Mouse (Mus musculus): ENCODE results near the gene Ntm.

The Ntm gene

DNA sequence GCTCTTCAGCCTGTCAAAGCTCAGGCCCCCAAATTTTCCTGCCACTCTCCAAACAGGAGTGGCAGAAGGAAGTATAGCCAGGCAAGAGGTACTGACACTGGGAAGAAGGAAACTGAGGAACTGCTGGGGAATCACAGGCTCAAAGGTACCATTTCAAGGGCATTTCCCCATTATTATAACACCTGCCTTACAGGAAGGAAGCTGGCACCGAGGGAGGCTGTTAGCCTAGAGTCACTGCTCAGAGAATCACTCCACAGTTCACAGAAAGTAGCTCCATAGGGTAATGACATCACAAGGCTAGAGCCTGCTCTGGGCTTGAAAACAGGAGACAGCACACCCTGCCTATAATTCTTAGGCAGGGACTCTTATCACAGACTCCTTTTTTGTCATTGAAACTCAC lies 643.7 kb downstream of the Ntm start:
- DNase-seq (ENCODE audit: low spot score) = no peak

DNA sequence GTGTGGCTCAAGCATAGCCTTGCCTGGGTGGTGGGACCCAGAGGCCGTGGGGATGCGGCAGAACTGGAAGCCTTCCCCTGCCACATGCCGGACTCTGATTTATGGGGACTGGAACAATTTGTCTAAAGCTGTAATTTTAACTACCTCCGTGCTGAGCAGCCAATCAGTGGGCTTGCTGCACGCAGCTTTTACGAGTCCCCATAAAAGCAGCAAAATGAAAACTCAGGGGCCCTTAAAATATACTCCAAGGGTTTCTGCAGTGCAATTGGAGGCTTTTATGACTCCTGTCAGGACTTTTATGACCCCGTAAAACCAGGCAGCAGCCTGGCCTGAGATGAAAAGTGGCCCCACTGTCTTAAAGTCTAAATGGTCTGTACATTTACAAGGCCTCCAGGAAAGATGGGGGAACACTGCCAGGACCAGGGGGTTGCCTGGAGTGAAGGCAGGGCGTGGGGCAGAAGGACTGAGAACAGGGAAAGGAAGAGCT lies 644.2 kb downstream of the Ntm start:
- no peak for DNase-seq (ENCODE audit: low spot score)

DNA sequence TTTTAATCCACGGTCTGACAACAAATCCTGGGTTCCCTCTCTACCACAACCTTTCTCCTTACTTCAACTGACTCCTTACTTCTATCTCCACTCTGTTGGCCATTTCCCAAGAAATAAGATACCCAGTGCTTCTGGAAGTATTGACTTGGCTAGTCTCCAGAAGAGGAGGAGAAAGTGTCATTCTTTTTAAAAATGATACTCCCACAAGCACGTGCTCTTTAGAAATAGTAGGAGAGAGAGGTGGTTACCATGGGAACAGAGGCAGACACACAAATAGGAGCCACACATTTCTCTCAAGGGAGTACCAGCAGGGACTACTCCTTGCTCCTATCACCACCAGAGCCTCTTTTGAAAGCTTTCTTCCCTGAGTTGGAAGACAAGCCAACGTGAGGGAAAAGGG lies 645.3 kb downstream of the Ntm start:
- no peak for DNase-seq (ENCODE audit: low spot score)

DNA sequence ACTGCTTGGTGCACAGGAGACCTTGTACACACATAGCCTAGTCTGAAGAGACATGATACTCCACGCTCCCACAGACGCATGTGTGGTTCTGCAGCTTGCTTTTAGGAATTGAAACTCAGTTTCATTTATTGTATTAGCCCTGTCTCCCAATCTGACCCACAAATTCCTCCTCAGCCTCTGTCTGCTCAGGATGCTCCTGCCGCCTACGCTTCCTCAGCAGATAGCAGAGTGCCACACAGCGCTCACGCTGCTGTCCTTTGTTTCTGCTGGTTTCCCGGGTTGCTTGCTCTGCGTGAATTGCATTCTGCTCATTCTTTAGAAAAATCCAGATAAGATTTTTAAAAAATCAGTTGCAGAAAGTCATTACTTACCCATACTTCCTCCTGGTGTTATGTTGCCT lies 647.1 kb downstream of the Ntm start:
- DNase-seq (ENCODE audit: low spot score) = no peak

DNA sequence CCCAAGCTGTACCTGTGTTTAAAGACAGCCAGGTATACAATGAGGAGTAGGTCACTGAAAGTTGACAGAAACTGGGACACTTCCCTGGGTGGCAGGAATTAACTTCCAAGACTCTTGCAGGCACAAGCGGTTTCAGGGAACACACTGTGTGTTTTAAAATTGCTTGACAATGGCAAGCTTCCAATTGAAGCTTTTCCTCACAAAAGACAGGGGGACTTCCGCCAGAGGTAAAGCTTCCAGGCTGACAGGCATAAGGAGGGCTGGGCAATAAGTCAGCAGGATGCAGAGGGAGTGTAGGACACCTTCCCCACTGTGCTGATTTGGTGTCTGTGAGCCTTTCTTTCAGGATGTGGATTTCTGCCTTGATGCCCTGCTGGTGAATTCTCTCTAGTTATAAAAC lies 656.0 kb downstream of the Ntm start:
- DNase-seq (ENCODE audit: low spot score) = no peak

DNA sequence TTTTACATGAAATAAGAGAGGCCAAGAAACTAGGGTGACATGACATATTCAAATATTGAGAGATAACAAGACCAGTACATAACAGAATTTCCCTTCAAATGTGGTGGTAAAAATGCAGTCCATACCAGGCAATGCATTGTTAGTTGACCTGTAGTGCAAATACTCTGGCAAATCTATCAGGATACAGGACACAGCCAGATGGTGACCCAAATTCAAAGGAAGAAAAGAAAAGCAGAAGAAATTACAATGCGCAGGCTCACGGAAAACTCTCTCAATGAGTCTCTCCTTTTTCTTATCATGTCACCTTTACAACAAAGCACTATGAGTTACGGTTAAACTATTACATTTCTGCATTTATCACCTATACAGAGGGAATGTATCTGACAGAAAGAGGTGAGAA lies 664.6 kb downstream of the Ntm start:
- DNase-seq (ENCODE audit: low spot score) = no peak

DNA sequence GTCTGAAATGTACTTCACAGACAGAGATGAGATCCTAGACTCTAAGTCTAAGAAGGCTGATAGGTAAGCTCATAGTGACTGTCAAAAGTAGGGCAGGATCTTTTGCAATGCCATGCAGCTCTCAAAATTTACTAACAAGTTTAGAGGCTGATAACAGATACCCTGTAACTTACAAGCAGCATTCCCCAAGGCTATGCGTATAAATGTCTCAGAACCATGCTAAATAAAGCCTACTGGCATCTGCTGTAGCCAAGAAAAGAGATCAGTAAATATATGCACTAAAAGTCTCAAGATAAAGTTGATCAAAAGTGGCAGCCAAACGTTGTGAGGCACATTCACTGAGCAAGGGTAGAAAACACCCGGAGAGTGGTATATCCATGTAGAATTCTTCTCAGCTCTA lies 666.2 kb downstream of the Ntm start:
- DNase-seq (ENCODE audit: low spot score) = no peak

DNA sequence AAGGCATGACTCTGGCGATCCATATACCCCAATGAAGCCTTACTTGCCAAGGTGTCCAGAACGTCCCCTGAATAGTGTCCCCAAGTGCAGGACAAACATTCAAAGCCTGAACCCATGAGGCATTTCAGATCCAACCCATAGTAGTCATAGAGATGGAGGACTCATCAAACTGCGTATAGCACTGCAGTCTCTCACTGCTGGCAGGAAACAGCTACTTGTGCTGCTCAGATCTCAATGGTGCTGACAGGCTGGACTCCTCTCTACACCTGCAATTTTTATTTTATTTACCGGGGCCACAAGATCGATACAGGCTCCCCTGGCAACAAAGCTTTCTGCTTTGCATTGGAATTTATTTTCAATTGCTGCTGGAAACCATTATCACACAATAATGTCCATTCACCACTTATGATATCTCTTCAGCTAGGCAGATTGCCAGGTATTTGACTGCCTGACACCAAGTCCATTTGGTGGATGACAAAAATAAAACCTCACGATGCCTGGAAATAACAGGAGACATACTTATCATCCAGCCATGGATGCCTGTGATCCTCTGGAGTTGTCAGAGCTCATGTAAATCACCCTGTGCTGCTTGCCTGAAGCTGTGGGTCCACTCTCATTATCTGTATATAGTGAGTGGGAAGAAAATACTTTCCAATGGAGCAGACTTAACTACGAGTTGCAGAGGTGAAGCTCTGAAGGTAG lies 674.8 kb downstream of the Ntm start:
- DNase-seq (ENCODE audit: low spot score) = no peak

DNA sequence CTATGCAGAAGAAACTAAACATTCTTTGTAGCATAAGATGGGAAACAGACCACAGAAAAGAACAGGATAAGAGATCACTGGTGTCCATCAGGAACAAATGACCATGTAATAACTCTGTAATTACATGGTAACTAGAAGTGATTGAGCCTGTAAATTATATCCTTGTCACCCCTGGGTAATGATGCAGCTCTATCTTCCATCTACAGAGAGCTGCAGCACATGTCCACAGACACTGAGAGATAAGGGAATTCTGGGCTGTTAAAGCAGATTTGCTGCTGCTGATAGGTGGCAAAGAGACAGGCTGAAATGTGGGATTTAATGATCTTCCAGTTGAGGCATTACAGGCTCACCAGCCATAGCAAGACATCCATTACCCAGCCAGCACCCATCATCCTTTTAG lies 677.8 kb downstream of the Ntm start:
- DNase-seq (ENCODE audit: low spot score) = no peak

DNA sequence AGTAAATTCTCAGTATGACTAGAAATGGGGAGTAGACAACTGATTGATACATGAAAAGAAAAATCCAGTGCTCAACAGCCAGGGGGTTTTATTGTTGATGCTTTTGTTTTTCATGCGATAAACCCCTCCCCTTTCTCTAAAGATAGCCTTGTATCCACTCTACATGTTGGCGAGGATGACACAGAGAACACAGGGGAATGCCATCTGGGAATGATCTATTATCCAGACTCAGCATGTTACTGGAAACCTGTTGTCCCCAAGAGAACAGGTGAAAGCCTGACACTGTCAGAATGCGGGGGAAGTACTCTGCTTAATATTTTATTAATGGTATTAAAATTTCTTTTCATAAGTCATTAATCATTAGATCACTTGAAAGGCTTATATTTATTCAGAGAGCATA lies 690.1 kb downstream of the Ntm start:
- DNase-seq (ENCODE audit: low spot score) = no peak

DNA sequence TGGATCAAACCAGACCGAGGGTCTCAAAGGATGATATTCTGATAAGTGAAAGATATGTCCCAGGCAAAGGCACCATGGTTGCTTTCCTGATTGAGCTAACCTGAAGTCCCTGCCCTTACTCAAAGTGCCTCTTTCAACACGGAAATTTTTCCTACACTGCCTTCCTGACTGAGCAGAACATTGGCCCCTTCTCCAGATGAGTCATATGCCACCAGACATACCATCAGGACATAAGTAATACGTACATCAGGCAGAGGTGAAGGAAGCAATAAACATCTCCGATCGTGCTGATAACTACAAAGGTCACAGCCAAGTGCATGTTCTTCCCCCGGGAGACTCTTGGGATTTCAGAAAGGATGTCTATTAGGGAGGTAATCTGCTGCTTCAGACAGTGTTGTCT lies 693.0 kb downstream of the Ntm start:
- DNase-seq (ENCODE audit: low spot score) = no peak

DNA sequence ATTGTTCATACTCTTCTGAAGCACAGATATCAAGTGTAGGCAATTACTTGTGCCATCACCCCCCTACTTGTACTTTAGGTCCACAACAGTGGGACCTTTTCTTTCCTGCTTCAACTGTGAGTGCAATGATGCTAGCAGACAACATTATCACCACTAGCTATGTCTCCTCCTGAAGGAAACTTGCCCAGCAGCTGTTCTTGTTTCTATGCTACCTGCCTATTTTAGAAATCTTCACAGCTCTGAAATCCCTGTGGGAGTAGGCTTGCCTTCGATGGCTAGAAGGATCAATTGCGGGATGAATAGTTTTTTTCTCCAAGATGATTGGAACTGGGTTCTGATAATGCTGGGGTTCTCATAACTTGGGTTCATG lies 693.7 kb downstream of the Ntm start:
- no peak for DNase-seq (ENCODE audit: low spot score)

DNA sequence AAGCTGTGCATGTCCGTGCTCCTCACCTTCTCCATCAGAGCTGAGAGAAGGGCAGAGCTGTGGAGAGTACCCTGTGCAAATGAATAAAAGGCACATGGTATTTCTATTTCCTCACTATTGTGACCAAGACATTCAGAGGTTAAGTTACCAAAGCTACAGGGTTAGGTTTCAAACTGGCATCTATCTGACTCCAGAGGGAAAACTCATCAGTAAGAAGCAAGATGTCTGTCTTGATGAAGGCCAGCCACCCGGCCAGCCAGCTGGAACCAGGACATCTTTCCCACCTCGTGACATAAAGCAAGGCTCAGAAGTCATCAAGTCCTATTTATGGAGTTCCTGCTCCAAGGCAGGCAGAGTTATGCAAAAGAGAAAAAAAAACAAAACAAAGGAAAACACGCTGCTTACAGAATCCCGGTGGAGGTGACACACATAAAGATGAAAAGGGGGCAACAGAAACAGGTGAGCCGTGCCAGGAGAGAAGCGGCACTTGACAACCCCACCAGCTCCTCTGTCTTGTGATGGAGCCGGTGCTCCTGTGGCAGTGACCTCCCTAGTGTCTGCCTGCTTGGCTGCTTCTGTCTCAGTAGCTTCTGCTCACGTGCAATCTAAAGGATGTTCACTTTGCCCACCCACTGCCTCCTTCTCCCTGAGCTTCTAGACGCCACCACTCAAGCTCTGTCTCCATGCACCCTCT lies 694.2 kb downstream of the Ntm start:
- no peak for DNase-seq (ENCODE audit: low spot score)

DNA sequence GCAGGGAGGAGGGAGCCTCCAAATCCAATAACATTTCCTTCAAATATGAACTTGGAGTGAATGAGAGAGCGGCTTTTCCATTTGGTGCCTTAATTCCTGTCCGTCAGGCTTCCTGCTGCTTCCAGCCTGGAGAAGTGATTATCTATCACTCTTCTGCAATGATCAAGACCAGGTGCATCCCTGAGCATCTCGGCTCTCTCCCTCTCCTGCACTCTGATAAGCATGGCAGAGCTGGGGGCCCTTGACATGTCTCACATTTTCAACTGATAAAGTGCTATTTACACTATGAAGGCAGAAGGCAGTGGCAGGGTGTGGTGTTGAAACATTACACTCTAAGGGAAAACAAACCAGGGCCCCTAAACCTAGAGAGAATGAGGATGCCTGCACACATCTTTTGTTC lies 695.3 kb downstream of the Ntm start:
- DNase-seq (ENCODE audit: low spot score) = no peak

DNA sequence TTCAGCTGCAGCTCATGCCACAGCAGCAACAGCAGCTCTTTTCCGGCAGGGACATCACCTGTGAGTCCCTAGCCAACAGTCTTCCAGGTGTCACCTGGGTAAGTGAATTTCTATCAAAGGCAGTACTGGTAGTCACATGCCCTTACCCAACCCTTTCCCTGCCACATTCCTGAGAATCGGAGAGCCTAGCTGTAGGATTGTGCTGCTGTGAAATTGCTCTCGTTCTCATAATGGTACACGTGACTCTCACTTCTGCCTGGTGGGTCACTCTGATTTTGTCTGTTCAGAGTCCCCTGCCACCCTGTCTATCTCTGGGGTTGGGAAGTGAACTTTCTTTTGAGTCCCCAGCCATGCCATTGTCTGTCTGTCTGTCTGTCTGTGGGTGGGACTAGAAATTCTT lies 697.8 kb downstream of the Ntm start:
- no peak for DNase-seq (ENCODE audit: low spot score)

DNA sequence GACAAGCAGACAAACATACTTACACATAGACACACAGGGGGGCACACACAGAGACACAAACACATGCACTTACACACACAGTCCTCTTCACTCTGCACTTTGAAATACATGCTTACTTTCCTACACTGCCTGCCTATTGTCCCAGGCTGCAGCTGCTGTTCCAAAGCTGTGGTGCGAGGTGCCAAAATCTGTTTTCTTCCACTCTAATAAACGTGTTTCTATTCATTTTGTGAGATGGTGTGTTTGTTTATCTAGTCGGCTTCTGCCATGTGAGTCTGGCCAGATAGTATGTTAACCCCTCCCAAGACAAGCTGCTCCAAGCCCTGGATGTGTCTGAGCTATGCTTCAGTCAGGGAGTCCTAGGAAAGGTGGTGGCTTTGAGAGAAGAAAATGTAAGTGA lies 700.1 kb downstream of the Ntm start:
- DNase-seq (ENCODE audit: low spot score) = no peak

DNA sequence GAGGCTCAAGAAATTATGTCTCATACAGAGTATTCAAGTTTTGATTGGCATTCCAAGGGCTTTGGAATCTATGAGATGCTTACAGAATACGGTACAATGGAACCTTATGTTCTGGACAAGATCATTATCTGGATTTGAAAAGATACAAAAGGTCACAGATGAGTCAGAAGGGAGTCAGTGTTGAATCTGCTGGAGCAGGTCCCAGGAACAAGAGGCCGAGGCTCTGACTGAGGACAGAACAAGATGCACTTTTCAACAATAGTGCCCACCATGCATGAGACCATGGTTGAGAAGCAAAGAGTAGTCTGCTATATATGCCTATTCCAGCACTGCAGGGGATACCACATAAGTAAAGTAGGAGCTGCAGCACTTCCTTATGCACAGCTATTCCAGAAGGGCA lies 710.1 kb downstream of the Ntm start:
- DNase-seq (ENCODE audit: low spot score) = no peak

DNA sequence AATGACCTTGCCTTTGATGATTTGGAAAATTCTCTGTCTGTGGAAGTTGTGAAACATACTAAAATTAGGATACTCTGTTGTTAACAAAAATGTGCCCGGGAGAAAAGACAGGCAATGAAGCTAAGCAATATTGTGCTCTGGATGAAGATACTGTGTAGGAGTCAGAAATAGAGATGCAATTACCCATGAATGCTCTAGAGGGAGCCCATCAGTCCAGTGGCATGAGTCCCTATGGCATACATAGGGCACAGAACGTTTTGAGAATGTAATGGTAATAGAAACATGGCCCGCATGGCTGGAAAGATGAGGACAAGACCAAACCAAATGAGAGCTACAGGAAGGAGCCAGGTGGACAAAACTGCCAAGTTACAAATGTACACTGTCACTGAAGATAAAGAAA lies 712.1 kb downstream of the Ntm start:
- no peak for DNase-seq (ENCODE audit: low spot score)

DNA sequence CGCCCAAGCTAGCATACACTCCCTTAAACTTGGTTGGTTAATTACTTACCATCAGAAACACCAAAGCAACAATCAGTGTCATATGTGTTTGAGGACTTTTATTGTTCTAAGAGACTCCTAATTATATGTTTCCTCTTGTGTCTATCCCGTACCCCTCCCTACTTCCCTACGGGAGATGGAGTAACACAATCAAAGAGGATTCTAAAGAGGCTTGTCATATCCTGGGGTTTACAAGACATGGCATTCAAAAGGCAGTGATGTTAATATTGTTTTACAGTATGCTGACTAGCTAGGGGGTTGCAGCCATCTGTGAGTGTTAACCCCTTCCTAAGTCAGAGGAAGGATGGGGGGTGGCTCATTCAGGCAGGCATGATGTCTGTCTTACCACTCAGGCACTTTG lies 715.1 kb downstream of the Ntm start:
- DNase-seq (ENCODE audit: low spot score) = no peak

DNA sequence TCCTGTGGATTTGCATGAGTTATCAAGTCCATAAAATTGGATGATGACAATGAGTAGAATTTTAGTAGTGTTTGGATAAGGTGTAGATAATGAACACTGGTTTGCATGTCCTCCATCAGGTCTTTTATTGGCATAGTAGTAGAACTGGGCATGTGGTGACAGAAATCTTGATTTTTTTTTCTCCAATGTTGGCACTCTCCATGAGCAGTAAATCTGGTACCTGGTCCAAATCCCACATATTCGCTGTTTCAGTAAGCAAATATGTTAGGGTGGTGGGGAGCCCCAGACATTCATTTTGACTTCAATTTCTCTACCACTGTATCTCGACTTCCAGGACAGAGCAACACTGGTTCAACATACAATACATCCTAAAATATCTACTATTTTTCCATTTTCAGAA lies 718.9 kb downstream of the Ntm start:
- DNase-seq (ENCODE audit: low spot score) = no peak

DNA sequence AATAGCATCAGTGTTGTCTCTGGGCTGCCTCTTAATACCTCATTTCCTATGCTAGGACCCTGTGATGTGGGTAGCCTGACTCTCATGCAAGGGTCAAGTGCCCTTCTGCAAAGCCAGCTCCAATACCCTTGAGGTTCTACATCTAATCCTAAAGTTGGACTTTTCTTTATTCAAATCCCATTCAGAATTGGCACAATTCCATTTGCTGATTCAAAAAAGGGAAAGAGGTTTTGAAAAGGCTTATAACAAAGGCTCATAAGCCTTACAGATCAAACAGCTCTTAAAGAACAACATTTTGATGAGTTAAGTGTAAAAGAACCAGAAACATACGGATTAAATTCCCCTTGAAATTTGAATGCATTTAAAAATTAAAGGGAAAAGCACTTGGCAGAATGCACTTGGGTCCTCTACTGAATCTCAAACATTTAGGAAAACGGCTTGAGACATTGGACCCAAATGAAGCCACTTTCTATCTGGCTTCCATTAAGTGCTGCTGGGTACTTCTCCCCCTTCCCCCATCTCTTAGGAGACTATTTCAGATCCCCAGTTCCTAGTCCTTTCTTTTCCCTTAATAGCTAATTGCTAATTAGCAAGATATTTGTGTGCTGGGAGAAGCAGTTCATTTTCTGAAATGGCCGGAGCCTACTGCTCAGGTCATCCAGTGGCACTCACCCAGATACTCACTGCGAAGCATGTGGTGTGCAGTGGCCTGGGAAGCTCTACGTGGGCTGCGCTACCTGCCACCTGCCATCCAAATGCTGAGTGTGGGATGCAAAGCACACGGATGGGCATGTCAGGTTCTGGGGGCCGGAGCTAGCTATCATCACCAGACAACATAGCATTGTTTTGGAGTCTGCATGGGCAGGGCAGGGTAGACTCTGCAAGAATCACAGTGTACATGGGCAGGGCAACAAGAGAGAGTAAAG lies 720.2 kb downstream of the Ntm start:
- no peak for DNase-seq (ENCODE audit: low spot score)

DNA sequence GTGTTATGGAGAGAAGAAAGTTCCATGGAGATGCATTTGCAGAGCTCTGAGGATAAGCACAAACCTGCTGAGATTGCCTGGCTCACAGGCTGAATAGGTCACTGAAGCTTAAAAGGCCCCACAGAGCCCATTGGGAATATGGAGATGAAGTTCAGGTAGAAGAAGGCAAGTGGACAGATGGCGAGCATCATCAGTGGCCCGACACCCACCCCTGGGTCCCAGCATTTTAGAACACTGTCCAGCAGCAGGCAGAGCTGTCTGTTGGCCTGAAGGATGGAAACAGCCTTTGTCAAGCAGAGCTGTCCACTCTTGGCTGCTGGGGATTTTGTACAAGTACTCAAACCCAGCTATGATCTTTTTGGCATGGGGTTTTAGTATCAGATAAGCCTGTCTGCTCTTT lies 722.1 kb downstream of the Ntm start:
- no peak for DNase-seq (ENCODE audit: low spot score)

DNA sequence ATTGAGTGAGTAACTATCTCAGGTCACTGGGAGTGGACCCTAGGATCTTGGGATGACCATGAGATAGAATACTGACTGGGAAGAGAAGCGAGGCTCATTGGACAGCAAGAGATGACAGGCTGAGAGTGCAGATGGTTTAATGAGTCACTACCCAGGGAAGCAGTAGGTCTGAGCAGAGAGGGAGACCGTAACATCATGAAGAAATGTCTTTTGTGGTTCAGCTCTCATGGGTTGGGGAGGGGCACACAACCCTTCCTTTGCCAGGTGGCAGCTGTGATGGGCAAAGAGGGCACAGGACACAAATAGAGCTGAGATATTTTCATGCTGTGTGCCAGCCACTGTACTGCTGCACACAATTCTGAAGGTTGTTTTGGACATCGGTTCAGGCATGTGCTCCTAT lies 724.0 kb downstream of the Ntm start:
- DNase-seq (ENCODE audit: low spot score) = no peak

Data from lung, postnatal 25 days (tissue).